In the genomic region with DNA sequence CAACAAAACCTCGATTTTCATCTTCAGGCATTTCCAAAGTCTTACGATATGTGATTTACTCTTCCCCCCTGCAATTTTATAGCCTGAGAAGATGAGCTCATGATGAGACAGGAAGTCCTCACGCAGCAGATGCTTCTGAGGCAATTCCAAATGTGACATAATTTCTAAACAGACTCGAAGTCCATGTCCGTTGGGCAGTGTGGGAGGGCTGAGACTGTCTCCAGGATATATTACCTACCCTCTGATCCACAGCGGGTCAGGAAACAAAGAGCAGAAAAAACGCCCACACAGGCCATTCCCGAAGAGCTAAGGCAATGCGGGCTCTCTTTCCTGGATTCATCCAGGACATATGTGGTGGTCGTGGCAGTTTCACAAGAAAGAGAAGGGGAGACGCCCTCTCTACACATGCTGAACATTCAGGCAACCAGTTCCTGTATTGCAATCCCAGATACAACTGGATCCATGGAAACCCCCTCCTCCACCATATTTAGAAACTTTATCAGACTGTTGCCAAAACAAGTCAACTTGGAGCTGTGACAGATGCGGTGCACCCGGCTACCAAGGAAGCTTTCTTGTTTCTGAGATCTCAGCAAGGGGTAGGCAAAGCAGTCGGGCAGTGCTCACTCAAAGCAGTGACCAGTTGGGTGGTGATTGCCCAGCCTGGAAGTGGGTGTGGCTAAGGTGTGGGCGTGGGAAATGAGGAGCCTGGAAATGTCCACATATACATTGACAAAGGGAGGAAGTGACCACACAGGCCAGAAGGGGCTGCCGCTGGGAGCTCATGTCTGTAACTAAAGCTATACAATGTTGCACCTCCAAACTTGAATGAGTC, we compare ENCODE assay signal across 15 mouse cellular contexts. TPM values are rescaled to one million over a fixed set of nuclear protein-coding genes. Genes with fewer than 3 reads are reported as not detected.
DNase-seq lines count a peak whose midpoint lies in the region; ATAC-seq and TF ChIP-seq lines count a peak whose summit lies in the region.
"Had no signal": no experiment of that assay in that cellular context is flagged by ENCODE, and none has a peak within 500 bp of the region (broad histone marks: within the 10 kb centered on the region; RNA-seq: fewer than 3 reads in every experiment).

No protein-coding gene starts in this region.

- no peak for TF ChIP-seq EP300 in stomach, postnatal 0 days (optimal IDR thresholded peaks at IDR 0.05)

- no peaks in the 10 kb centered on the region for H3K27me3 ChIP-seq in hindbrain, postnatal 0 days (ENCODE audit: insufficient read depth, low read length)
- no peaks in the 10 kb centered on the region; the same call in 1 of the 2 replicates for H3K27me3 ChIP-seq in hindbrain, embryonic 12.5 days
- H3K27me3 ChIP-seq in neural tube, embryonic 13.5 days, result no peaks in the 10 kb centered on the region
- H3K27me3 ChIP-seq in stomach, postnatal 0 days (ENCODE audit: control insufficient read depth, insufficient read depth, low read length), result no peaks in the 10 kb centered on the region
- H3K27me3 ChIP-seq: forebrain, embryonic 12.5 days; liver, embryonic 13.5 days had no signal

- peak overlapping the region; percentile 32; the same call in 1 of the 2 replicates for H3K27ac ChIP-seq in hindbrain, postnatal 0 days
- H3K27ac ChIP-seq in hindbrain, embryonic 12.5 days, result no peak overlapping the region
- H3K27ac ChIP-seq in neural tube, embryonic 13.5 days (replicated peaks), result peak overlapping the region; percentile 59; the same call in 1 of the 2 replicates
- peak overlapping the region; percentile 49 for H3K27ac ChIP-seq in stomach, postnatal 0 days (replicated peaks)
- H3K27ac ChIP-seq: forebrain, embryonic 12.5 days; liver, embryonic 13.5 days had no signal

- WGBS in hindbrain, postnatal 0 days, result 74% methylated on average over 16 of the region's 16 CpGs
- WGBS in hindbrain, embryonic 12.5 days, result 84% methylated on average over 16 of the region's 16 CpGs
- 71% methylated on average over 16 of the region's 16 CpGs for WGBS in neural tube, embryonic 13.5 days
- WGBS in stomach, postnatal 0 days, result 51% methylated on average over 16 of the region's 16 CpGs

- no peaks in the 10 kb centered on the region for H3K36me3 ChIP-seq in hindbrain, postnatal 0 days (ENCODE audit: insufficient read depth, low read length)
- no peaks in the 10 kb centered on the region for H3K36me3 ChIP-seq in hindbrain, embryonic 12.5 days
- no peaks in the 10 kb centered on the region for H3K36me3 ChIP-seq in neural tube, embryonic 13.5 days
- no peaks in the 10 kb centered on the region for H3K36me3 ChIP-seq in stomach, postnatal 0 days (ENCODE audit: control insufficient read depth, insufficient read depth, low read length)
- H3K36me3 ChIP-seq: forebrain, embryonic 12.5 days; liver, embryonic 13.5 days had no signal

- TF ChIP-seq CTCF in hindbrain, postnatal 0 days (IDR thresholded peaks at IDR 0.05; ENCODE audit: low read depth), result no peak
- TF ChIP-seq CTCF in stomach, postnatal 0 days (IDR thresholded peaks at IDR 0.05; ENCODE audit: low read depth), result no peak

- H3K4me1 ChIP-seq in hindbrain, postnatal 0 days (ENCODE audit: insufficient read depth, low read length), result no peaks in the 10 kb centered on the region
- no peaks in the 10 kb centered on the region for H3K4me1 ChIP-seq in hindbrain, embryonic 12.5 days
- H3K4me1 ChIP-seq in neural tube, embryonic 13.5 days (replicated peaks), result 0 out of 2 replicates have a peak, but pooled peaks cover 3% of the 10 kb centered on the region
- H3K4me1 ChIP-seq in stomach, postnatal 0 days (replicated peaks; ENCODE audit: control insufficient read depth, insufficient read depth), result no peaks in the 10 kb centered on the region
- H3K4me1 ChIP-seq: forebrain, embryonic 12.5 days; liver, embryonic 13.5 days had no signal

- no peak overlapping the region for H3K4me3 ChIP-seq in hindbrain, postnatal 0 days (ENCODE audit: low read length)
- no peak overlapping the region for H3K4me3 ChIP-seq in hindbrain, embryonic 12.5 days
- no peak overlapping the region for H3K4me3 ChIP-seq in neural tube, embryonic 13.5 days
- no peak overlapping the region for H3K4me3 ChIP-seq in stomach, postnatal 0 days (ENCODE audit: low read depth, low read length)
- H3K4me3 ChIP-seq: forebrain, embryonic 12.5 days; liver, embryonic 13.5 days had no signal

- H3K9me3 ChIP-seq in hindbrain, postnatal 0 days (ENCODE audit: low read length), result no peaks in the 10 kb centered on the region
- no peaks in the 10 kb centered on the region for H3K9me3 ChIP-seq in hindbrain, embryonic 12.5 days (replicated peaks)
- H3K9me3 ChIP-seq in neural tube, embryonic 13.5 days, result no peaks in the 10 kb centered on the region
- no peaks in the 10 kb centered on the region for H3K9me3 ChIP-seq in stomach, postnatal 0 days (ENCODE audit: control insufficient read depth, low read length)
- H3K9me3 ChIP-seq: forebrain, embryonic 12.5 days; liver, embryonic 13.5 days had no signal

- DNase-seq in hindbrain, postnatal 0 days (ENCODE audit: low spot score), result no peak
- DNase-seq in neural tube, embryonic 10.5 days (ENCODE audit: extremely low spot score, low spot score), result no peak
- DNase-seq in lung, postnatal 10 days, result peak; percentile 77
- DNase-seq in stomach, postnatal 0 days (ENCODE audit: low spot score), result no peak
- DNase-seq in cerebellum, postnatal 10 days, result no peak
- DNase-seq in right cerebral cortex, adult 2 months (ENCODE audit: low spot score in 2 of 2), result no peak
- DNase-seq: adrenal gland, postnatal 25 days; cerebellum, adult 11 months; embryo, embryonic 11 days; gastrocnemius, postnatal 14 days; layer of hippocampus, postnatal 36 days; liver, embryonic 13.5 days had no signal

- H3K4me2 ChIP-seq in hindbrain, postnatal 0 days (ENCODE audit: low read depth, low read length), result no peak overlapping the region
- no peak overlapping the region for H3K4me2 ChIP-seq in hindbrain, embryonic 12.5 days (replicated peaks)
- H3K4me2 ChIP-seq in neural tube, embryonic 13.5 days, result no peak overlapping the region
- no peak overlapping the region for H3K4me2 ChIP-seq in stomach, postnatal 0 days (replicated peaks; ENCODE audit: low read depth)
- H3K4me2 ChIP-seq: forebrain, embryonic 12.5 days; liver, embryonic 13.5 days had no signal

- no peak for ATAC-seq in hindbrain, postnatal 0 days
- ATAC-seq in hindbrain, embryonic 12.5 days (ENCODE audit: low FRiP score), result no peak
- ATAC-seq in neural tube, embryonic 13.5 days (ENCODE audit: low read depth), result no peak
- ATAC-seq in stomach, postnatal 0 days (ENCODE audit: low FRiP score, low TSS enrichment), result peak; percentile 58; the same call in 1 of the 2 replicates

- H3K9ac ChIP-seq in hindbrain, postnatal 0 days (replicated peaks; ENCODE audit: low read length), result no peak overlapping the region
- no peak overlapping the region for H3K9ac ChIP-seq in hindbrain, embryonic 12.5 days
- H3K9ac ChIP-seq in neural tube, embryonic 13.5 days, result no peak overlapping the region
- no peak overlapping the region for H3K9ac ChIP-seq in stomach, postnatal 0 days (ENCODE audit: low read length)
- H3K9ac ChIP-seq: forebrain, embryonic 12.5 days; liver, embryonic 13.5 days had no signal

RNA-seq across cellular contexts. Expression of a gene that starts 51.1 kb away (rescaled TPM):
- total RNA-seq in hindbrain, postnatal 0 days (2014; rRNA removed), result 2.6 and 3.7 TPM in 2 replicates
- polyA plus RNA-seq in hindbrain, postnatal 0 days (2015; fragmentation: Nextera tagmentation; extraction: Ambion mirVana), result 0.90 and 0.98 TPM in 2 replicates
- 1.6 and 1.8 TPM in 2 replicates for polyA plus RNA-seq in hindbrain, embryonic 12.5 days (2016; fragmentation: Nextera tagmentation; extraction: Ambion mirVana)
- polyA plus RNA-seq in neural tube, embryonic 13.5 days (2015; fragmentation: Nextera tagmentation; extraction: Ambion mirVana), result 4.5 and 5.2 TPM in 2 replicates
- 4.0 and 4.1 TPM in 2 replicates for polyA plus RNA-seq in stomach, postnatal 0 days (2015; fragmentation: Nextera tagmentation; extraction: Ambion mirVana)
- polyA plus RNA-seq: liver, embryonic 13.5 days had no signal

RNA-seq across cellular contexts. Expression of a gene that starts 58.2 kb away (rescaled TPM):
- total RNA-seq in hindbrain, postnatal 0 days (2014; rRNA removed), result 140 TPM in 2 replicates
- 8.6 and 8.9 TPM in 2 replicates for polyA plus RNA-seq in hindbrain, postnatal 0 days (2015; fragmentation: Nextera tagmentation; extraction: Ambion mirVana)
- polyA plus RNA-seq in hindbrain, embryonic 12.5 days (2016; fragmentation: Nextera tagmentation; extraction: Ambion mirVana), result 7.0 and 8.1 TPM in 2 replicates
- polyA plus RNA-seq in neural tube, embryonic 13.5 days (2015; fragmentation: Nextera tagmentation; extraction: Ambion mirVana), result 10.5 and 11.8 TPM in 2 replicates
- 0.50 and 0.55 TPM in 2 replicates for polyA plus RNA-seq in stomach, postnatal 0 days (2015; fragmentation: Nextera tagmentation; extraction: Ambion mirVana)
